Mouse (Mus musculus): Measurements from ENCODE around the gene Cyp1b1. TPM values are rescaled to one million over a fixed set of nuclear protein-coding genes. Genes with fewer than 3 reads are reported as not detected.

The Cyp1b1 gene
- polyA plus RNA-seq, 1 experiment from 2014 or later = 3.5 TPM

DNA sequence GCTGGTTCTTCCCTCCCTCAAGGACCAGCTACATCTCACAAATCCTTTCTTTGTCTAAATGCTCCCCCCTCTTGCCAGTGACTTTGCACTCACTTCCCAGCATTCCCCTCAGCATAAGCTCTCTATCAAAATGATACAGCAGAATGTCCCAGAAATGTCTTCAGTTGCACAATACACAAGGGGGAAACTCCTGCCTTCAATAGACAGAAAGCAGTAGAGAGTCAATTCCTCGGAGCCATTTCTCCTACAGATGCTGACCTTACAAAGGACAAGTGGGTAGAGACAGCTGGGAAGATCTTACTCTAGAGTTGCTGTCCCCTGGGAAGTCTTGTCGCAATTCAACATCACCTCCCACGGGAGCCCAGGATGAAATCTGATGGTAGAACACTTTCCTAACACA is 22.7 kb upstream of the Cyp1b1 start:
- 66% methylated on average over 3 of the region's 3 CpGs for WGBS
- ATAC-seq (ENCODE audit: borderline replicate concordance, extremely low read depth, low FRiP score, low TSS enrichment) = no peak
- H3K4me2 ChIP-seq = no peak overlapping the region

DNA sequence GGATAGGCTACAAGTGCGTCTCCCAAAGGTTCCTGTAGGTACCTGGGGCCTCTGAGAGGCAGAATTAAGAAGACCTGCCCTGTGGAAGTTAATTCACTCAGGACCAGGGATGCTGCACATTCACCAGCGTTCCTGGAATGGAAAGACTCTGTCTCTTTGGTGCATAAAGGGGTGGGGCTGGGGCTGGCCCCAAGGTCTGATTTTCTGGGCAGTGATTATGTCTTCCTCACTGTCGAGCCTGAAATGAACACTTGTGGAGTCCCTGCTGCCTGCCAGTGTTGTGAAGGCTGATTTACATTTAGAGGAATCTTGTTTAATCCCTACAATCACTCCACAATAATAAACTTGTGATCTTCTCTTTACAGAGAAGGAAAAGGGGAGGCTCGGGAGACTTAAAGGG is 18.2 kb upstream of the Cyp1b1 start:
- Histone ChIP-seq H3K4me1 (peaks cover 18% of the 10 kb centered on the region), H3K4me3 (no peak overlapping the region), H3K9ac (no peak overlapping the region), H3K4me2 (no peak overlapping the region), H3K9me3 (no peaks in the 10 kb centered on the region), H3K36me3 (no peaks in the 10 kb centered on the region), H3K27ac (no peak overlapping the region), H3K27me3 (no peaks in the 10 kb centered on the region)
- ATAC-seq (ENCODE audit: borderline replicate concordance, extremely low read depth, low FRiP score, low TSS enrichment) = no peak
- 62% methylated on average over 4 of the region's 4 CpGs for WGBS

More for the DNA sequence above, 22.7 kb upstream of the Cyp1b1 start:
- Histone ChIP-seq H3K9me3 (no peaks in the 10 kb centered on the region), H3K27ac (no peak overlapping the region), H3K4me1 (no peaks in the 10 kb centered on the region), H3K9ac (no peak overlapping the region), H3K27me3 (no peaks in the 10 kb centered on the region), H3K36me3 (no peaks in the 10 kb centered on the region), H3K4me3 (no peak overlapping the region)

DNA sequence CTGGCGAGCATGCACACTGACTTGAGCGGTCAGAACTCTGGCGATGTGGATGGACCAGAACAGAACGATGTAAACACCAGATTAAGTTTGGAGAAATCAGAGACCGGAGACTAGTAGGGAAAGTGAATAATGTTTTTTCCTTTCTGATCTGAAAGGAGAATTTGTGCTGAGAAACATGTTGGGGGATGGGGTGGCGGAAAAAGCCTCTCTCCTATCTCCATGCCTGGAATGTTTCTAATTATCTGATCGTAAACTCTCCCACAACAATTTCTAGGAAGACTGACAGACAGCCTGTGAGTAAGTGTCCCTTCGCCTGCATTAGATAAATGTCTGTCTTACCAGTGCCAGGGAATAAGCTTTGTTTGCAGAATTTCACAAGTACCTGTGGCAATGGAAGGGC is 16.1 kb upstream of the Cyp1b1 start:
- no peaks in the 10 kb centered on the region for H3K9me3 ChIP-seq
- no peak overlapping the region for H3K27ac ChIP-seq
- H3K4me3 ChIP-seq = no peak overlapping the region
- WGBS = 21% methylated on average over 8 of the region's 8 CpGs
- no peaks in the 10 kb centered on the region for H3K27me3 ChIP-seq
- H3K4me1 ChIP-seq = peaks cover 18% of the 10 kb centered on the region
- no peak for ATAC-seq (ENCODE audit: borderline replicate concordance, extremely low read depth, low FRiP score, low TSS enrichment)
- H3K9ac ChIP-seq = no peak overlapping the region
- H3K36me3 ChIP-seq = no peaks in the 10 kb centered on the region
- no peak overlapping the region for H3K4me2 ChIP-seq

DNA sequence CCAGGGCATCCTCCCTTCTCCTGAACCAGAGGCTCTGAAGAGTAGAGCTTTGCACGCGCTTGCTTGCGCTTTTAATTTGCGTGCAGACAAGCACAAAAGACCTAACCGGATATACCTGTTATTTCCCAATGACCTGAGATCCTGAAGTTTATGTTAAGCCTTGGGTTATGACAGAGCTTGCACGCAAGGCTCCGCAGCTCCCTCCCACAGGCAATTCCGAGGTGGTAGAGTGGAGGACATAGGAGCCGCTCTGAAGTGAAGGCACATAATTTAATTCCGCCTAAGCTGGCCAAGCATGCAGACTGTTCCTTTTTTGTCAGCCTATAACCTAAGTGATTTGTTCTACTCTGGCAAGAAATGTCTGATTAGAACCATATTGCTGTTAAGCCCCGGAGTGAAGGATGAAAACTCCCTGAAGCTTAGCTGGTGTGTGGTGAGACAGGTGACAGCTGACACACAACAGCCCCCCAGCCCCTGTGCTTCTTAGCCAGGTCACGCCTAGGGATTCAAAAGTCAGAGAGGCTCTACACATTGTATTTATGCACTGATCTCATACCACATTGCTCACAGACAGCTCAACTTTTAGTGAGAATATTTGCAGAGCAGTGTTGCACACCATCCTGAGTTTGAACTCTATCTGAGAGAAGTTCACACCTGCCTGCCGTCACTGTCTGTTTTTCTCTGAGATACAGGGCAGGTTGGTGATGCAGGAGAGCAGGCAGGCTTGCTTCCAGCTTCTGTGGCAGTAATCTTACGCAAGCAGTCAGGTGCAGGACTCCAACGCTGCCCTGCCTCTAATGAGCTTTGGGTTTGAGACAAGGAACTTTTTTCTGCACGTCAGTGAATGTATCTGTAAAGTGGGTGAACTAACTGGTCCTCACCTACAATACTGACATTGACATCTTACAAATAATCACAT is 14.0 kb upstream of the Cyp1b1 start:
- Histone ChIP-seq H3K9me3 (no peaks in the 10 kb centered on the region), H3K4me2 (peak overlapping the region; percentile 49), H3K4me1 (peaks cover 18% of the 10 kb centered on the region), H3K9ac (no peak overlapping the region), H3K36me3 (no peaks in the 10 kb centered on the region), H3K27ac (no peak overlapping the region), H3K4me3 (peak overlapping the region; percentile 15), H3K27me3 (no peaks in the 10 kb centered on the region)
- 13% methylated on average over 16 of the region's 16 CpGs for WGBS
- ATAC-seq (ENCODE audit: borderline replicate concordance, extremely low read depth, low FRiP score, low TSS enrichment) = peak; percentile 46; the same call in 1 of the 2 replicates

DNA sequence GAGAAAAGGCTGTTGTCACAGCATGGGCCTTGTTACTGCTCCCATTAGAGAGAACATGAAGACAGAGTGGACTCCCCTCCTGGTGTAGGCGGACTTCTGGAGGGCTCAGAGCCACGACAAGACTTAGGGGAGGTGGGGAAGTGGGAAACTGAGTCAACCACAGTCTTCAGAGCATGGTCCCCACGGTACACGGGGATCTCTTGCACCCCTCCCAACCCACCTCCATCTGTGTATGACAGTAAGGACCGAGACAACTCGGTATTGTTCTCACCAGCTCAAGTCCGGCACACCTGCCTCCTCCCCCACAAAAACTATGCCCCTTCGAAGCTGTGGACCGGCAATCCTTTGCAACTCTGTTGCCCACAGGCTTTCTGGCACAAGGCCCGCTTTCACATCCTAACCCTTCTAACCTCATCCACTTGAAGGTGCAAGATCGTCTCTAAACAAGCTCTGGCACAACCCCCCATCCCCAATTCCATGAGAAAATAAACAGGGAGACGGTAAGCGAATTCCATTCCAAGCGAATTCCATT is 13.3 kb upstream of the Cyp1b1 start:
- Histone ChIP-seq H3K9ac (no peak overlapping the region), H3K36me3 (no peaks in the 10 kb centered on the region), H3K4me2 (peak overlapping the region; percentile 49), H3K9me3 (no peaks in the 10 kb centered on the region), H3K4me1 (peaks cover 18% of the 10 kb centered on the region), H3K27ac (no peak overlapping the region), H3K27me3 (no peaks in the 10 kb centered on the region), H3K4me3 (peak overlapping the region; percentile 15; the same call in 1 of the 2 replicates)
- WGBS = 12% methylated on average over 14 of the region's 14 CpGs
- peak; percentile 5 for ATAC-seq (ENCODE audit: borderline replicate concordance, extremely low read depth, low FRiP score, low TSS enrichment)

DNA sequence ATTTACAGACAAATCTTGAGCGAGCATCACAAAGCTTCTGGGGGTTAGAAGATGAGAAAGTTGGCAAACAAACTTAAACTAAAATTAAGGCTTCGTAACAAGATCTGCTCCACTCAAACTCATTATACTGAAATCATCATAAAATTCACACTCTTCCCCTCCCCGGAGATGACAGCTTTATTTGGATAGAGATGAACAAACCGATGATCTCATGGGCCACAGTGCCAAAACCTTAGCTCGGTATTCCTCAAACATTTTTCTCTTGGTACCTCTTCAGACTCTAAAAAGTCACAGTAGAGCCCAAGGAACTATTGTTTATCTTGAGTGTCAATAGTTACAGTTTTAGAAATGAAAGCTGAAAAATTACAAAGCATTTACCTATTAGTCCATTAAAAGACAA is 11.8 kb upstream of the Cyp1b1 start:
- WGBS = 63% methylated on average over 5 of the region's 5 CpGs
- Histone ChIP-seq H3K36me3 (no peaks in the 10 kb centered on the region), H3K4me1 (peaks cover 18% of the 10 kb centered on the region), H3K9ac (no peak overlapping the region), H3K27ac (no peak overlapping the region), H3K4me2 (no peak overlapping the region), H3K9me3 (no peaks in the 10 kb centered on the region), H3K27me3 (no peaks in the 10 kb centered on the region), H3K4me3 (no peak overlapping the region)
- ATAC-seq (ENCODE audit: borderline replicate concordance, extremely low read depth, low FRiP score, low TSS enrichment) = no peak

DNA sequence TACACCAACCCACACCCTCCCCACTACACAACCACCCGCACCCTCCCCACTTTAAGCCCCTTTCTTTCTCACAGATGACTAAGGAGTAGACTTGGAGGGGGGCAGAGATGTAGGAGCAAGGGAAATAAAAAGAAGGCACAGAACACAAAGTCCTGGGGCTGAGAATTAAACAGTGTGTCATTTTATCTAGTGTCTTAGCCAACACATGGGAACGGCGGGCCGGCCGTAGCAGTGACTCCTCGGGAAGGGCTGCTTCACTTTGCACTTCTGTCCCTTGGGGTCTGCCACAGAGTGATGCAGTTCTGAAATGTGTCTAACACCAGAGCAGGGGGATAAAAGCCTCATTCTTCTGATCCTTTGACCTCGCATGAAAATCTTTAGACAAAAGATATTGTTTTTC is 5.8 kb upstream of the Cyp1b1 start:
- ATAC-seq (ENCODE audit: borderline replicate concordance, extremely low read depth, low FRiP score, low TSS enrichment) = no peak

DNA sequence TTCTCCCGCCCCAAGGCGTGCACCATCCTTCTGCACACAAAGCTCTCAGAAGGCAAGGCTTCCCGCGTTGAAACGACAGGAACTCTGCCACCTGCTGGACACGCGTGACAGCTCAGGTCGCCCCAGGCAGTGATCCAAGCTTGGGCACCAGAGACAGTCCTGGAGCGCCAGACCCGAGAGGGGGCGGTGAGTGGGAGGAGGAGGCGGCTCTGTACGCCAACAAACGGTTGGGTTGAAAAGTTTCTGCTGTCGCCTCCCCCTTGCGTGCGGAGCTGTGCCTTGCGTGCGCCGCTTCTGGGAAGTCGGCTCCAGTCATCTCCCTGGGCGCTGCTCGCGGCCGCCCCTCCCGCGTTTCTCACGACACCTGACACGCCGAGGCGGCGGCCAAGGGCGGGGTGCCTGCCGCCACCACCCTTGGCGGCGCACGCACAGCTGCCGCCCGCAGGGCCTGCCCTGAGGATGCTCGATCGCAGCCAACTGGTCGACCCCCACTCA is 835 bp upstream of the Cyp1b1 start:
- under 1% methylated on average over 42 of the region's 42 CpGs for WGBS
- Histone ChIP-seq H3K9me3 (no peaks in the 10 kb centered on the region), H3K4me2 (peak overlapping the region; percentile 83), H3K9ac (peak overlapping the region; percentile 28; the same call in 1 of the 2 replicates), H3K27ac (peak overlapping the region; percentile 34), H3K4me3 (peak overlapping the region; percentile 42), H3K4me1 (peaks cover 24% of the 10 kb centered on the region), H3K36me3 (no peaks in the 10 kb centered on the region), H3K27me3 (peaks cover 52% of the 10 kb centered on the region)
- peak; percentile 88 for ATAC-seq (ENCODE audit: borderline replicate concordance, extremely low read depth, low FRiP score, low TSS enrichment)

More for the DNA sequence above, 5.8 kb upstream of the Cyp1b1 start:
- Histone ChIP-seq H3K27ac (no peak overlapping the region), H3K9ac (no peak overlapping the region), H3K4me2 (no peak overlapping the region), H3K9me3 (no peaks in the 10 kb centered on the region), H3K4me1 (no peaks in the 10 kb centered on the region), H3K27me3 (peaks cover 7% of the 10 kb centered on the region; the same call in 1 of the 2 replicates), H3K4me3 (no peak overlapping the region), H3K36me3 (no peaks in the 10 kb centered on the region)
- 53% methylated on average over 7 of the region's 7 CpGs for WGBS

DNA sequence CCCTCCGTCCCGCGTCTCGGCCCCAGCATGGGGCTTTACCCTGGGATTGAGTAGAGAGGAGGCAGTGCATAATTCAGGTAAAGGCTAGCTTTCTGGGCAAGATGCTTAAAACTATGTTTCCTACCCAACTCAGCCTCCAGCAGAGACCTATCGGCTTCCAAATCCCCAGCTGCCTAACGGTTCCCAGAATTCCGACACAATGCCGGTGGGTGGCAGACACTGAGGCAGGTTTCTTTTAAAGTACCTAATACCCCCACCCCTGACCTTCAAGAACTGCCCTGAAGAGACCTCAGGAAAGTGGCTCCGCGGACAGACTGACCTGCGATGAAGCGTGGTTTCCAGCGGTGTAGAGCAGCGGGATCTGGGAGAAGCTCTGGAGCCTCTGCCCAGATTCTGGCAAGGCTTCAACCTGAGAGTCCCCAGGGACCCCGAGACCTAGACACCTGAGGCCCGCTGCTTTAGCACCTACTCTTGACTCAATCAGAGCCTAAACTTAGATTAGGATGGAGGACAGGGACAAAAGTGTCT is 429 bp downstream of the Cyp1b1 start:
- peaks cover 24% of the 10 kb centered on the region for H3K4me1 ChIP-seq
- WGBS = under 1% methylated on average over 16 of the region's 16 CpGs
- peaks cover 63% of the 10 kb centered on the region for H3K27me3 ChIP-seq
- H3K9ac ChIP-seq = 0 out of 2 replicates have a peak overlapping the region, but pooled peaks have one; percentile 11
- ATAC-seq (ENCODE audit: borderline replicate concordance, extremely low read depth, low FRiP score, low TSS enrichment) = no peak
- no peaks in the 10 kb centered on the region for H3K9me3 ChIP-seq
- H3K4me3 ChIP-seq = peak overlapping the region; percentile 42
- no peaks in the 10 kb centered on the region for H3K36me3 ChIP-seq
- peak overlapping the region; percentile 83 for H3K4me2 ChIP-seq
- no peak overlapping the region for H3K27ac ChIP-seq

DNA sequence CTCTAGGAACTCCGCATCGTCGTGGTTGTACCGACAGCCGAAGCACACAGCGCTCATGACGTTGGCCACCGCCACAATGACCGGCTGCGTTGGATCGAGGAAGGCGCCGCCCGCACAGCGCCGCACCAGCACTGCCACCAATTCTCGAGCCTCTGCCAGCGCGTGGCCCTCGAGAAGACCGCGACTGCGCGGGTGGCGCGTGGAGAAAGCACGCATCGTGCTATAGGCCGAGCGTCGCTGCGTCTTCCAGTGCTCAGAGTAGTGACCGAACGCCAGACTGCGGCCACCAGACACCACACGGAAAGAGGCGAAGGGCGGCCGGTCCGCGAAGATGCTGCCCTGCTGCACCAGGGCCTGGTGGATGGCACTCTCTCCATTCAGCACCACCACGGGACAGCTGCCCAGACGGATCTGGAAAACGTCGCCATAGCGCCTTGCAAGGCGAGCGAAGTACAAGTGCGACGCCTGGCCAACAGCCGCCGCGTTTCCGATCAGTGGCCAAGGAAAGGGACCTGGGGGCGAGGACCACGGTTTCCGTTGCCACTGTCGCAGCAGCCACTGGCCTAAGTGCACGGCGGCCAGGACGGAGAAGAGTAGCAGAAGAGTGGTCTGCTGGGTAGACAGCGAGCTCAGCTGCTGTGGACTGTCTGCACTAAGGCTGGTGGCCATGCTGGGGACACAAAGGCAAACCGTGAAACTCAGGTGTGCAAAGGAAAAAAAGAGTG is 1.1 kb downstream of the Cyp1b1 start:
- Histone ChIP-seq H3K4me3 (peak overlapping the region; percentile 42), H3K36me3 (no peaks in the 10 kb centered on the region), H3K27ac (no peak overlapping the region), H3K9me3 (no peaks in the 10 kb centered on the region), H3K4me1 (peaks cover 24% of the 10 kb centered on the region), H3K27me3 (peaks cover 63% of the 10 kb centered on the region), H3K9ac (peak overlapping the region; percentile 11; the same call in 1 of the 2 replicates), H3K4me2 (peak overlapping the region; percentile 83)
- WGBS = under 1% methylated on average over 63 of the region's 63 CpGs
- ATAC-seq (ENCODE audit: borderline replicate concordance, extremely low read depth, low FRiP score, low TSS enrichment) = no peak

DNA sequence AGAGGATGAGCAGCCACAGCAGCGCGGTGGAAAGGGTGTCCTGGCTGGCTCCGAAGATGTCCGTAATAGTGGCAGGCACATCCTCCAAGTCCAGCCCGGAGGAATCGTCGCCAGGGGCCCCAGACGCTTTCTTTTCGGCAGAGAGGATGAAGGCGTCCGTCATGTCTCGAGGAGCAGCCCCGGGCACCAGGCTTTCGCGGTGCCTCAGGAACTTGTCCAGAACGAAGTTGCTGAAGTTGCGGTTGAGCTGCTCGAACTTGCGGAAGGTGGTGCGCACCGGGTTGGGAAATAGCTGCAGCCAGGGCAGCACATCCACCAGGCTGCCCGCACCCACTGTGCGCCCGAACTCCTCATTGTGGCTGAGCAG is 1.6 kb downstream of the Cyp1b1 start:
- H3K27me3 ChIP-seq = peaks cover 63% of the 10 kb centered on the region
- peaks cover 24% of the 10 kb centered on the region for H3K4me1 ChIP-seq
- under 1% methylated on average over 24 of the region's 24 CpGs for WGBS
- peak overlapping the region; percentile 42 for H3K4me3 ChIP-seq
- H3K9me3 ChIP-seq = no peaks in the 10 kb centered on the region
- H3K27ac ChIP-seq = no peak overlapping the region
- H3K9ac ChIP-seq = peak overlapping the region; percentile 11; the same call in 1 of the 2 replicates
- H3K4me2 ChIP-seq = peak overlapping the region; percentile 83
- H3K36me3 ChIP-seq = no peaks in the 10 kb centered on the region
- ATAC-seq (ENCODE audit: borderline replicate concordance, extremely low read depth, low FRiP score, low TSS enrichment) = no peak
